Mouse (Mus musculus): ENCODE measurements around the gene Gpbar1. TPM values are rescaled to one million over a fixed set of nuclear protein-coding genes. Genes with fewer than 3 reads are reported as not detected.

Gpbar1 gene
- polyA plus RNA-seq, 1 experiment from 2014 or later: 0.19 TPM

- peaks cover 41% of the 10 kb centered on the region for H3K4me1 ChIP-seq (replicated peaks; ENCODE audit: control insufficient read depth, insufficient read depth, low read length)
- 65% methylated on average over 5 of the region's 5 CpGs for WGBS
- no peak overlapping the region for H3K4me2 ChIP-seq (ENCODE audit: low read depth, low read length)
- H3K4me3 ChIP-seq (ENCODE audit: low read length): no peak overlapping the region
- H3K27me3 ChIP-seq (ENCODE audit: control insufficient read depth, insufficient read depth, low read depth, low read length): no peaks in the 10 kb centered on the region
- H3K36me3 ChIP-seq (ENCODE audit: control insufficient read depth, insufficient read depth, low read length): peaks cover 28% of the 10 kb centered on the region
- 0 out of 2 replicates have a peak overlapping the region, but pooled peaks have one; percentile 15 for H3K9ac ChIP-seq (ENCODE audit: low read length)
- H3K9me3 ChIP-seq (ENCODE audit: control insufficient read depth, low read length): no peaks in the 10 kb centered on the region
- H3K27ac ChIP-seq (ENCODE audit: low read length): peak overlapping the region; percentile 31
- ATAC-seq (ENCODE audit: low read depth): no peak; the same call in 1 of the 2 replicates
Observed at GRCm38 (mm10) chr1:74290141-74290540, 11.8 kb downstream of the Gpbar1 start.

GRCm38 (mm10) chr1:74292331-74293020 is 14.1 kb downstream of the Gpbar1 start:
- no peak overlapping the region for H3K4me2 ChIP-seq (ENCODE audit: low read depth, low read length)
- no peak overlapping the region for H3K4me3 ChIP-seq (ENCODE audit: low read length)
- peaks cover 54% of the 10 kb centered on the region for H3K4me1 ChIP-seq (replicated peaks; ENCODE audit: control insufficient read depth, insufficient read depth, low read length)
- H3K9ac ChIP-seq (ENCODE audit: low read length): no peak overlapping the region
- H3K27ac ChIP-seq (ENCODE audit: low read length): peak overlapping the region; percentile 70
- peaks cover 28% of the 10 kb centered on the region for H3K36me3 ChIP-seq (ENCODE audit: control insufficient read depth, insufficient read depth, low read length)
- ATAC-seq (ENCODE audit: low read depth): no peak
- no peaks in the 10 kb centered on the region for H3K27me3 ChIP-seq (ENCODE audit: control insufficient read depth, insufficient read depth, low read depth, low read length)
- 81% methylated on average over 11 of the region's 11 CpGs for WGBS
- H3K9me3 ChIP-seq (ENCODE audit: control insufficient read depth, low read length): no peaks in the 10 kb centered on the region

- Histone ChIP-seq H3K4me3 (ENCODE audit: low read length) (no peak overlapping the region), H3K9me3 (ENCODE audit: control insufficient read depth, low read length) (no peaks in the 10 kb centered on the region), H3K36me3 (ENCODE audit: control insufficient read depth, insufficient read depth, low read length) (peaks cover 21% of the 10 kb centered on the region), H3K27me3 (ENCODE audit: control insufficient read depth, insufficient read depth, low read depth, low read length) (no peaks in the 10 kb centered on the region), H3K4me1 (replicated peaks; ENCODE audit: control insufficient read depth, insufficient read depth, low read length) (peaks cover 63% of the 10 kb centered on the region), H3K9ac (ENCODE audit: low read length) (no peak overlapping the region), H3K27ac (ENCODE audit: low read length) (peak overlapping the region; percentile 70), H3K4me2 (ENCODE audit: low read depth, low read length) (no peak overlapping the region)
- peak; percentile 48 for ATAC-seq (ENCODE audit: low read depth)
- 69% methylated on average over 8 of the region's 8 CpGs for WGBS
Observed at GRCm38 (mm10) chr1:74293306-74293960, 15.1 kb downstream of the Gpbar1 start.

GRCm38 (mm10) chr1:74294090-74294643 is 15.8 kb downstream of the Gpbar1 start:
- WGBS: 79% methylated on average over 3 of the region's 3 CpGs
- Histone ChIP-seq H3K27ac (ENCODE audit: low read length) (peak overlapping the region; percentile 70), H3K4me3 (ENCODE audit: low read length) (no peak overlapping the region), H3K9ac (ENCODE audit: low read length) (no peak overlapping the region), H3K9me3 (ENCODE audit: control insufficient read depth, low read length) (no peaks in the 10 kb centered on the region), H3K4me2 (ENCODE audit: low read depth, low read length) (no peak overlapping the region), H3K27me3 (ENCODE audit: control insufficient read depth, insufficient read depth, low read depth, low read length) (no peaks in the 10 kb centered on the region), H3K36me3 (ENCODE audit: control insufficient read depth, insufficient read depth, low read length) (peaks cover 15% of the 10 kb centered on the region), H3K4me1 (replicated peaks; ENCODE audit: control insufficient read depth, insufficient read depth, low read length) (peaks cover 69% of the 10 kb centered on the region)
- no peak for ATAC-seq (ENCODE audit: low read depth)

GRCm38 (mm10) chr1:74294733-74295455 is 16.5 kb downstream of the Gpbar1 start:
- peak overlapping the region; percentile 51 for H3K4me2 ChIP-seq (ENCODE audit: low read depth, low read length)
- ATAC-seq (ENCODE audit: low read depth): no peak
- peaks cover 14% of the 10 kb centered on the region for H3K36me3 ChIP-seq (ENCODE audit: control insufficient read depth, insufficient read depth, low read length)
- peaks cover 71% of the 10 kb centered on the region for H3K4me1 ChIP-seq (replicated peaks; ENCODE audit: control insufficient read depth, insufficient read depth, low read length)
- no peaks in the 10 kb centered on the region for H3K27me3 ChIP-seq (ENCODE audit: control insufficient read depth, insufficient read depth, low read depth, low read length)
- H3K27ac ChIP-seq (ENCODE audit: low read length): peak overlapping the region; percentile 99
- peak overlapping the region; percentile 24; the same call in 1 of the 2 replicates for H3K4me3 ChIP-seq (ENCODE audit: low read length)
- peak overlapping the region; percentile 60 for H3K9ac ChIP-seq (ENCODE audit: low read length)
- H3K9me3 ChIP-seq (ENCODE audit: control insufficient read depth, low read length): no peaks in the 10 kb centered on the region
- WGBS: 85% methylated on average over 6 of the region's 6 CpGs

GRCm38 (mm10) chr1:74295456-74296171 is 17.3 kb downstream of the Gpbar1 start:
- 5% methylated on average over 9 of the region's 9 CpGs for WGBS
- ATAC-seq (ENCODE audit: low read depth): peak; percentile 94

GRCm38 (mm10) chr1:74296477-74296876 is 18.1 kb downstream of the Gpbar1 start:
- Histone ChIP-seq H3K4me1 (replicated peaks; ENCODE audit: control insufficient read depth, insufficient read depth, low read length) (peaks cover 73% of the 10 kb centered on the region), H3K9me3 (ENCODE audit: control insufficient read depth, low read length) (no peaks in the 10 kb centered on the region), H3K27ac (ENCODE audit: low read length) (peak overlapping the region; percentile 99), H3K4me3 (ENCODE audit: low read length) (no peak overlapping the region), H3K9ac (ENCODE audit: low read length) (peak overlapping the region; percentile 60), H3K27me3 (ENCODE audit: control insufficient read depth, insufficient read depth, low read depth, low read length) (no peaks in the 10 kb centered on the region), H3K4me2 (ENCODE audit: low read depth, low read length) (peak overlapping the region; percentile 51), H3K36me3 (ENCODE audit: control insufficient read depth, insufficient read depth, low read length) (peaks cover 10% of the 10 kb centered on the region)
- 26% methylated on average over 6 of the region's 6 CpGs for WGBS
- ATAC-seq (ENCODE audit: low read depth): no peak

More at GRCm38 (mm10) chr1:74295456-74296171, 17.3 kb downstream of the Gpbar1 start:
- H3K4me1 ChIP-seq (replicated peaks; ENCODE audit: control insufficient read depth, insufficient read depth, low read length): peaks cover 70% of the 10 kb centered on the region
- no peaks in the 10 kb centered on the region for H3K9me3 ChIP-seq (ENCODE audit: control insufficient read depth, low read length)
- peak overlapping the region; percentile 60 for H3K9ac ChIP-seq (ENCODE audit: low read length)
- peaks cover 14% of the 10 kb centered on the region for H3K36me3 ChIP-seq (ENCODE audit: control insufficient read depth, insufficient read depth, low read length)
- H3K27me3 ChIP-seq (ENCODE audit: control insufficient read depth, insufficient read depth, low read depth, low read length): no peaks in the 10 kb centered on the region
- peak overlapping the region; percentile 51 for H3K4me2 ChIP-seq (ENCODE audit: low read depth, low read length)
- peak overlapping the region; percentile 24 for H3K4me3 ChIP-seq (ENCODE audit: low read length)
- peak overlapping the region; percentile 99 for H3K27ac ChIP-seq (ENCODE audit: low read length)

GRCm38 (mm10) chr1:74297269-74297668 is 18.9 kb downstream of the Gpbar1 start:
- H3K9me3 ChIP-seq (ENCODE audit: control insufficient read depth, low read length): no peaks in the 10 kb centered on the region
- H3K36me3 ChIP-seq (ENCODE audit: control insufficient read depth, insufficient read depth, low read length): peaks cover 4% of the 10 kb centered on the region
- H3K4me1 ChIP-seq (replicated peaks; ENCODE audit: control insufficient read depth, insufficient read depth, low read length): peaks cover 78% of the 10 kb centered on the region
- peak overlapping the region; percentile 60; the same call in 1 of the 2 replicates for H3K9ac ChIP-seq (ENCODE audit: low read length)
- 51% methylated on average over 3 of the region's 3 CpGs for WGBS
- H3K4me2 ChIP-seq (ENCODE audit: low read depth, low read length): no peak overlapping the region
- no peak for ATAC-seq (ENCODE audit: low read depth)
- no peak overlapping the region for H3K4me3 ChIP-seq (ENCODE audit: low read length)
- H3K27ac ChIP-seq (ENCODE audit: low read length): peak overlapping the region; percentile 99
- H3K27me3 ChIP-seq (ENCODE audit: control insufficient read depth, insufficient read depth, low read depth, low read length): no peaks in the 10 kb centered on the region

Measured in lung, embryonic 16.5 days (tissue).